Mouse (Mus musculus) forebrain, embryonic 13.5 days (tissue): ENCODE measurements at regions not wholly inside any gene's neighbourhood (a gene's known extent, or its start where the extent isn't known, plus 50 kb on each side); places are given as distances from the start of the nearest gene placed in this dataset.

Experiments
- ATAC-seq: fragments of 200-750 bp; cut with Nextera tagmentation; 2 replicates; pipeline ENCODE4 v1.8.0; 2017
- H3K27ac ChIP-seq: fragments of 300-500 bp; sonication (generic); 2 replicates; pipeline ENCODE4 v1.5.1; 2015; ENCODE audit warnings: inconsistent platforms, mild to moderate bottlenecking, moderate library complexity
- H3K27me3 ChIP-seq: fragments of 300-500 bp; sonication (generic); 2 replicates; pipeline ENCODE4 v1.6.1; 2015; ENCODE audit warnings: mild to moderate bottlenecking, inconsistent platforms
- H3K36me3 ChIP-seq: fragments of 300-500 bp; sonication (generic); 2 replicates; pipeline ENCODE4 v1.6.1; 2015; ENCODE audit warnings: mild to moderate bottlenecking, inconsistent platforms; ENCODE audit not compliant: poor library complexity, severe bottlenecking
- H3K4me1 ChIP-seq: fragments of 300-500 bp; sonication (generic); 2 replicates; pipeline ENCODE4 v1.6.1; 2015; ENCODE audit warnings: inconsistent platforms
- H3K4me2 ChIP-seq: fragments of 300-500 bp; sonication (generic); 2 replicates; pipeline ENCODE4 v1.6.1; 2015; ENCODE audit warnings: inconsistent platforms, mild to moderate bottlenecking, moderate library complexity
- H3K4me3 ChIP-seq: fragments of 300-500 bp; sonication (generic); 2 replicates; pipeline ENCODE4 v1.5.1; 2015; ENCODE audit warnings: mild to moderate bottlenecking, inconsistent platforms
- H3K9ac ChIP-seq: fragments of 300-500 bp; sonication (generic); 2 replicates; pipeline ENCODE4 v1.6.1; 2015; ENCODE audit warnings: mild to moderate bottlenecking, inconsistent platforms
- H3K9me3 ChIP-seq: fragments of 300-500 bp; sonication (generic); replicated peaks from 2 replicates; pipeline ENCODE4 v1.6.1; 2016; ENCODE audit warnings: inconsistent platforms
- WGBS: fragments of 180-500 bp; shearing (Covaris S2); methylation state at CpG from one replicate; pipeline ENCODE4 v1.1.7; 2015; 5-methylcytosine and 5-hydroxymethylcytosine counted together

- 46% methylated on average over 3 of the region's 3 CpGs for WGBS
- no peak for ATAC-seq
- no peaks in the 10 kb centered on the region for H3K27me3 ChIP-seq
- no peak overlapping the region for H3K9ac ChIP-seq
- no peak overlapping the region for H3K4me2 ChIP-seq
- no peaks in the 10 kb centered on the region for H3K9me3 ChIP-seq
- H3K36me3 ChIP-seq: no peaks in the 10 kb centered on the region
- H3K27ac ChIP-seq: no peak overlapping the region
- peaks cover 7% of the 10 kb centered on the region; the same call in 1 of the 2 replicates for H3K4me1 ChIP-seq
- no peak overlapping the region for H3K4me3 ChIP-seq
These were observed 220.1 kb upstream of the 9630041A04Rik start for GRCm38 (mm10) chr9:101641524-101641923.

- H3K27me3 ChIP-seq: no peaks in the 10 kb centered on the region
- no peak overlapping the region for H3K27ac ChIP-seq
- no peaks in the 10 kb centered on the region for H3K9me3 ChIP-seq
- ATAC-seq: no peak
- H3K4me1 ChIP-seq: peaks cover 7% of the 10 kb centered on the region; the same call in 1 of the 2 replicates
- H3K9ac ChIP-seq: no peak overlapping the region
- H3K36me3 ChIP-seq: no peaks in the 10 kb centered on the region
- H3K4me2 ChIP-seq: no peak overlapping the region
- no peak overlapping the region for H3K4me3 ChIP-seq
These were observed 221.0 kb upstream of the 9630041A04Rik start for GRCm38 (mm10) chr9:101640598-101640997.

- H3K4me2 ChIP-seq: no peak overlapping the region
- H3K27ac ChIP-seq: no peak overlapping the region
- H3K9me3 ChIP-seq: no peaks in the 10 kb centered on the region
- no peak overlapping the region for H3K4me3 ChIP-seq
- no peaks in the 10 kb centered on the region for H3K27me3 ChIP-seq
- WGBS: 88% methylated on average over 2 of the region's 2 CpGs
- H3K9ac ChIP-seq: no peak overlapping the region
- H3K4me1 ChIP-seq: no peaks in the 10 kb centered on the region
- ATAC-seq: no peak
- no peaks in the 10 kb centered on the region for H3K36me3 ChIP-seq
These were observed 245.4 kb upstream of the 9630041A04Rik start for GRCm38 (mm10) chr9:101616261-101616660.

- no peak overlapping the region for H3K4me2 ChIP-seq
- H3K4me3 ChIP-seq: no peak overlapping the region
- no peaks in the 10 kb centered on the region for H3K36me3 ChIP-seq
- no peak overlapping the region for H3K27ac ChIP-seq
- 91% methylated on average over 3 of the region's 3 CpGs for WGBS
- no peaks in the 10 kb centered on the region for H3K27me3 ChIP-seq
- no peak for ATAC-seq
- no peaks in the 10 kb centered on the region for H3K9me3 ChIP-seq
- no peak overlapping the region for H3K9ac ChIP-seq
- no peaks in the 10 kb centered on the region for H3K4me1 ChIP-seq
These were observed 246.5 kb upstream of the 9630041A04Rik start for GRCm38 (mm10) chr9:101615176-101615575.

- H3K4me1 ChIP-seq: no peaks in the 10 kb centered on the region
- H3K9me3 ChIP-seq: no peaks in the 10 kb centered on the region
- no peaks in the 10 kb centered on the region for H3K27me3 ChIP-seq
- no peak overlapping the region for H3K9ac ChIP-seq
- WGBS: 77% methylated on average over 3 of the region's 3 CpGs
- no peak overlapping the region for H3K27ac ChIP-seq
- no peaks in the 10 kb centered on the region for H3K36me3 ChIP-seq
- H3K4me2 ChIP-seq: no peak overlapping the region
- no peak overlapping the region for H3K4me3 ChIP-seq
- ATAC-seq: no peak
These were observed 247.7 kb upstream of the 9630041A04Rik start for GRCm38 (mm10) chr9:101613933-101614332.

GRCm38 (mm10) chr9:101613471-101613870, 248.2 kb upstream of the 9630041A04Rik start:
- ATAC-seq: no peak
- Histone ChIP-seq H3K9me3 (no peaks in the 10 kb centered on the region), H3K9ac (no peak overlapping the region), H3K4me3 (no peak overlapping the region), H3K4me2 (no peak overlapping the region), H3K4me1 (no peaks in the 10 kb centered on the region), H3K27ac (no peak overlapping the region), H3K27me3 (no peaks in the 10 kb centered on the region), H3K36me3 (no peaks in the 10 kb centered on the region)
- 62% methylated on average over 2 of the region's 2 CpGs for WGBS

- Histone ChIP-seq H3K4me3 (no peak overlapping the region), H3K36me3 (no peaks in the 10 kb centered on the region), H3K4me1 (no peaks in the 10 kb centered on the region), H3K4me2 (no peak overlapping the region), H3K27me3 (no peaks in the 10 kb centered on the region), H3K27ac (no peak overlapping the region), H3K9ac (no peak overlapping the region), H3K9me3 (no peaks in the 10 kb centered on the region)
- WGBS: 81% methylated on average over 5 of the region's 5 CpGs
- no peak for ATAC-seq
These were observed 248.7 kb upstream of the 9630041A04Rik start for GRCm38 (mm10) chr9:101612971-101613370.

GRCm38 (mm10) chr9:101612571-101612970, 249.1 kb upstream of the 9630041A04Rik start:
- Histone ChIP-seq H3K4me3 (no peak overlapping the region), H3K27ac (no peak overlapping the region), H3K9ac (no peak overlapping the region), H3K4me1 (no peaks in the 10 kb centered on the region), H3K27me3 (no peaks in the 10 kb centered on the region), H3K36me3 (no peaks in the 10 kb centered on the region), H3K4me2 (no peak overlapping the region), H3K9me3 (no peaks in the 10 kb centered on the region)
- 88% methylated on average over 4 of the region's 4 CpGs for WGBS
- no peak for ATAC-seq

- no peak overlapping the region for H3K9ac ChIP-seq
- H3K4me3 ChIP-seq: no peak overlapping the region
- H3K4me1 ChIP-seq: no peaks in the 10 kb centered on the region
- H3K4me2 ChIP-seq: no peak overlapping the region
- H3K9me3 ChIP-seq: no peaks in the 10 kb centered on the region
- H3K27ac ChIP-seq: no peak overlapping the region
- ATAC-seq: no peak
- no peaks in the 10 kb centered on the region for H3K36me3 ChIP-seq
- no peaks in the 10 kb centered on the region for H3K27me3 ChIP-seq
- 24% methylated on average over 3 of the region's 3 CpGs for WGBS
These were observed 250.2 kb upstream of the 9630041A04Rik start for GRCm38 (mm10) chr9:101611481-101611880.

- Histone ChIP-seq H3K4me2 (no peak overlapping the region), H3K36me3 (no peaks in the 10 kb centered on the region), H3K9me3 (no peaks in the 10 kb centered on the region), H3K27me3 (no peaks in the 10 kb centered on the region), H3K9ac (no peak overlapping the region), H3K4me1 (no peaks in the 10 kb centered on the region), H3K4me3 (no peak overlapping the region), H3K27ac (no peak overlapping the region)
- no peak for ATAC-seq
- WGBS: 86% methylated on average over 8 of the region's 8 CpGs
These were observed 250.7 kb upstream of the 9630041A04Rik start for GRCm38 (mm10) chr9:101610806-101611443.

GRCm38 (mm10) chr9:101610338-101610737, 251.3 kb upstream of the 9630041A04Rik start:
- Histone ChIP-seq H3K9ac (no peak overlapping the region), H3K27ac (no peak overlapping the region), H3K27me3 (no peaks in the 10 kb centered on the region), H3K9me3 (no peaks in the 10 kb centered on the region), H3K4me3 (no peak overlapping the region), H3K4me1 (no peaks in the 10 kb centered on the region), H3K36me3 (no peaks in the 10 kb centered on the region), H3K4me2 (no peak overlapping the region)
- 87% methylated on average over 4 of the region's 4 CpGs for WGBS
- ATAC-seq: no peak

- no peaks in the 10 kb centered on the region for H3K4me1 ChIP-seq
- WGBS: 71% methylated on average over 6 of the region's 6 CpGs
- H3K9me3 ChIP-seq: no peaks in the 10 kb centered on the region
- H3K9ac ChIP-seq: no peak overlapping the region
- H3K27me3 ChIP-seq: no peaks in the 10 kb centered on the region
- ATAC-seq: no peak
- H3K4me3 ChIP-seq: no peak overlapping the region
- no peaks in the 10 kb centered on the region for H3K36me3 ChIP-seq
- no peak overlapping the region for H3K27ac ChIP-seq
- H3K4me2 ChIP-seq: no peak overlapping the region
These were observed 258.8 kb upstream of the 9630041A04Rik start for GRCm38 (mm10) chr9:101602799-101603198.

GRCm38 (mm10) chr9:101596898-101597297, 264.7 kb upstream of the 9630041A04Rik start:
- Histone ChIP-seq H3K27me3 (no peaks in the 10 kb centered on the region), H3K9me3 (no peaks in the 10 kb centered on the region), H3K9ac (no peak overlapping the region), H3K36me3 (no peaks in the 10 kb centered on the region), H3K4me2 (no peak overlapping the region), H3K4me3 (no peak overlapping the region), H3K27ac (no peak overlapping the region), H3K4me1 (no peaks in the 10 kb centered on the region)
- WGBS: 87% methylated on average over 3 of the region's 3 CpGs
- no peak for ATAC-seq
